Mouse (Mus musculus): Measurements from ENCODE around the gene Ccdc9. TPM values are rescaled to one million over a fixed set of nuclear protein-coding genes. Genes with fewer than 3 reads are reported as not detected.
"Not testable (repeated sequence)": the region's sequence is repeated elsewhere in the genome, so short reads cannot be mapped to it uniquely, and the experiment has no call there.

Gene Ccdc9
- polyA plus RNA-seq, 1 experiment, result not detected

- H3K4me3 ChIP-seq (ENCODE audit: insufficient read depth, low read depth, low read length), result no peak overlapping the region
- TF ChIP-seq POLR2A (IDR thresholded peaks at IDR 0.05; ENCODE audit: insufficient read depth, low read depth, low read length) (no peak), CTCF (IDR thresholded peaks at IDR 0.05; ENCODE audit: insufficient read depth, low read depth, low read length) (no peak)
- H3K27ac ChIP-seq (ENCODE audit: insufficient read depth, low read depth, low read length), result no peak overlapping the region
- 90% methylated on average over 11 of the region's 11 CpGs for WGBS
- peaks cover 7% of the 10 kb centered on the region for H3K4me1 ChIP-seq (ENCODE audit: control insufficient read depth, insufficient read depth, low read length)
Measured at GRCm38 (mm10) chr7:16265856-16266255, 20.7 kb downstream of the Ccdc9 start.

- Histone ChIP-seq H3K4me3 (ENCODE audit: insufficient read depth, low read depth, low read length) (no peak overlapping the region), H3K27ac (ENCODE audit: insufficient read depth, low read depth, low read length) (no peak overlapping the region), H3K4me1 (ENCODE audit: control insufficient read depth, insufficient read depth, low read length) (no peaks in the 10 kb centered on the region)
- WGBS, result 77% methylated on average over 5 of the region's 5 CpGs
- TF ChIP-seq CTCF (IDR thresholded peaks at IDR 0.05; ENCODE audit: insufficient read depth, low read depth, low read length) (no peak), POLR2A (IDR thresholded peaks at IDR 0.05; ENCODE audit: insufficient read depth, low read depth, low read length) (no peak)
Measured at GRCm38 (mm10) chr7:16263843-16264242, 22.8 kb downstream of the Ccdc9 start.

GRCm38 (mm10) chr7:16263015-16263787 lies 23.4 kb downstream of the Ccdc9 start:
- WGBS, result 24% methylated on average over 8 of the region's 8 CpGs
- Histone ChIP-seq H3K4me3 (ENCODE audit: insufficient read depth, low read depth, low read length) (no peak overlapping the region), H3K27ac (ENCODE audit: insufficient read depth, low read depth, low read length) (no peak overlapping the region), H3K4me1 (ENCODE audit: control insufficient read depth, insufficient read depth, low read length) (no peaks in the 10 kb centered on the region)
- TF ChIP-seq POLR2A (IDR thresholded peaks at IDR 0.05; ENCODE audit: insufficient read depth, low read depth, low read length) (no peak), CTCF (IDR thresholded peaks at IDR 0.05; ENCODE audit: insufficient read depth, low read depth, low read length) (no peak)

- H3K4me1 ChIP-seq (ENCODE audit: control insufficient read depth, insufficient read depth, low read length), result no peaks in the 10 kb centered on the region
- TF ChIP-seq POLR2A (IDR thresholded peaks at IDR 0.05; ENCODE audit: insufficient read depth, low read depth, low read length) (no peak), CTCF (IDR thresholded peaks at IDR 0.05; ENCODE audit: insufficient read depth, low read depth, low read length) (no peak)
- 67% methylated on average over 1 of the region's 1 CpGs for WGBS
- H3K27ac ChIP-seq (ENCODE audit: insufficient read depth, low read depth, low read length), result no peak overlapping the region
- no peak overlapping the region for H3K4me3 ChIP-seq (ENCODE audit: insufficient read depth, low read depth, low read length)
Measured at GRCm38 (mm10) chr7:16261097-16261496, 25.5 kb downstream of the Ccdc9 start.

GRCm38 (mm10) chr7:16259110-16259590 lies 27.4 kb downstream of the Ccdc9 start, which contains the start of gene C5ar1:
C5ar1 (minus strand) TSS chr7:16259540.
- H3K27ac ChIP-seq (ENCODE audit: insufficient read depth, low read depth, low read length), result no peak within 1 kb of the TSS
- no peak for TF ChIP-seq CTCF (IDR thresholded peaks at IDR 0.05; ENCODE audit: insufficient read depth, low read depth, low read length)
- no peak for TF ChIP-seq POLR2A (IDR thresholded peaks at IDR 0.05; ENCODE audit: insufficient read depth, low read depth, low read length)
- no peak within 1 kb of the TSS for H3K4me3 ChIP-seq (ENCODE audit: insufficient read depth, low read depth, low read length)
- no peaks in the 10 kb centered on the region for H3K4me1 ChIP-seq (ENCODE audit: control insufficient read depth, insufficient read depth, low read length)
- 90% methylated on average over 5 of the region's 5 CpGs for WGBS

GRCm38 (mm10) chr7:16257830-16258229 lies 28.8 kb downstream of the Ccdc9 start:
- Histone ChIP-seq H3K4me1 (ENCODE audit: control insufficient read depth, insufficient read depth, low read length) (no peaks in the 10 kb centered on the region), H3K4me3 (ENCODE audit: insufficient read depth, low read depth, low read length) (no peak overlapping the region), H3K27ac (ENCODE audit: insufficient read depth, low read depth, low read length) (no peak overlapping the region)
- WGBS, result 88% methylated on average over 11 of the region's 11 CpGs
- TF ChIP-seq CTCF (IDR thresholded peaks at IDR 0.05; ENCODE audit: insufficient read depth, low read depth, low read length) (no peak), POLR2A (IDR thresholded peaks at IDR 0.05; ENCODE audit: insufficient read depth, low read depth, low read length) (no peak)

- H3K4me3 ChIP-seq (ENCODE audit: insufficient read depth, low read depth, low read length); H3K4me1 ChIP-seq (ENCODE audit: control insufficient read depth, insufficient read depth, low read length); H3K27ac ChIP-seq (ENCODE audit: insufficient read depth, low read depth, low read length): not testable (repeated sequence)
- 83% methylated on average over 4 of the region's 4 CpGs for WGBS
Measured at GRCm38 (mm10) chr7:16255963-16256362, 30.6 kb downstream of the Ccdc9 start.

- H3K4me1 ChIP-seq (ENCODE audit: control insufficient read depth, insufficient read depth, low read length), result no peaks in the 10 kb centered on the region
- TF ChIP-seq CTCF (IDR thresholded peaks at IDR 0.05; ENCODE audit: insufficient read depth, low read depth, low read length), result no peak
- TF ChIP-seq POLR2A (IDR thresholded peaks at IDR 0.05; ENCODE audit: insufficient read depth, low read depth, low read length), result no peak
- WGBS, result 71% methylated on average over 4 of the region's 4 CpGs
- H3K4me3 ChIP-seq (ENCODE audit: insufficient read depth, low read depth, low read length), result no peak overlapping the region
- H3K27ac ChIP-seq (ENCODE audit: insufficient read depth, low read depth, low read length), result no peak overlapping the region
Measured at GRCm38 (mm10) chr7:16254195-16254594, 32.4 kb downstream of the Ccdc9 start.

GRCm38 (mm10) chr7:16250687-16251086 lies 35.9 kb downstream of the Ccdc9 start:
- WGBS, result 79% methylated on average over 5 of the region's 5 CpGs
- H3K27ac ChIP-seq (ENCODE audit: insufficient read depth, low read depth, low read length), result no peak overlapping the region
- H3K4me3 ChIP-seq (ENCODE audit: insufficient read depth, low read depth, low read length), result no peak overlapping the region
- TF ChIP-seq POLR2A (IDR thresholded peaks at IDR 0.05; ENCODE audit: insufficient read depth, low read depth, low read length) (no peak), CTCF (IDR thresholded peaks at IDR 0.05; ENCODE audit: insufficient read depth, low read depth, low read length) (no peak)
- H3K4me1 ChIP-seq (ENCODE audit: control insufficient read depth, insufficient read depth, low read length), result no peaks in the 10 kb centered on the region
